Mouse (Mus musculus): ENCODE data around the gene D630023F18Rik. TPM values are rescaled to one million over a fixed set of nuclear protein-coding genes. Genes with fewer than 3 reads are reported as not detected.

The D630023F18Rik gene
- total RNA-seq, 2 experiments from 2014 or later = 15.1 to 18.3 TPM

Other genes starting within 250 kb of the D630023F18Rik start
- 10 to 100 TPM; 27.1 to 32.2 TPM for gene Plekhm3, start 166.4 kb downstream of the D630023F18Rik start, total RNA-seq (2021)
- not detected for gene Akr1cl, start 90.5 kb downstream of the D630023F18Rik start, total RNA-seq (2021)
- gene Cryge, start 72.1 kb downstream of the D630023F18Rik start, total RNA-seq (2021) = not detected
- not detected for gene Crygd, start 59.8 kb downstream of the D630023F18Rik start, total RNA-seq (2021)
- gene Crygc, start 49.5 kb downstream of the D630023F18Rik start, total RNA-seq (2021) = not detected
- not detected for gene Crygb, start 40.9 kb downstream of the D630023F18Rik start, total RNA-seq (2021)
- gene Cryga, start 19.8 kb downstream of the D630023F18Rik start, total RNA-seq (2021) = 1 to 10 TPM in 1 of 2 experiments, under 1 TPM in 1; 0.67 to 2.5 TPM
- 1 to 10 TPM; 1.4 to 1.7 TPM for gene Gm28845, start 3.7 kb downstream of the D630023F18Rik start, total RNA-seq (2021)
- gene Idh1, start 63.3 kb upstream of the D630023F18Rik start, total RNA-seq (2021) = 100 to 1,000 TPM; 119 to 143 TPM
- 10 to 100 TPM; 39.9 to 42.3 TPM for gene Pikfyve, start 63.5 kb upstream of the D630023F18Rik start, total RNA-seq (2021)
- 1 to 10 TPM; 3.3 to 4.4 TPM for gene Pth2r, start 158.8 kb upstream of the D630023F18Rik start, total RNA-seq (2021)

All from left cerebral cortex, postnatal 10 days (tissue).